Mouse (Mus musculus) hindlimb bud, embryonic 11.5 days (tissue): ENCODE measurements around the gene Srsf4.
A peak's percentile ranks its signal among the peaks of the same experiment; 100 is the strongest.

Source experiments
- DNase-seq: peaks from one replicate; pipeline ENCODE4 v3.0.0-alpha.2; 2012; ENCODE audit warnings: low read depth, low spot score; ENCODE audit errors: extremely low spot score

Srsf4 gene

GRCm38 (mm10) chr4:131873293-131874168 is at the start of gene Srsf4:
Gene Srsf4 (plus strand): TSS chr4:131873617.
- DNase-seq: peak; percentile 90

DNA sequence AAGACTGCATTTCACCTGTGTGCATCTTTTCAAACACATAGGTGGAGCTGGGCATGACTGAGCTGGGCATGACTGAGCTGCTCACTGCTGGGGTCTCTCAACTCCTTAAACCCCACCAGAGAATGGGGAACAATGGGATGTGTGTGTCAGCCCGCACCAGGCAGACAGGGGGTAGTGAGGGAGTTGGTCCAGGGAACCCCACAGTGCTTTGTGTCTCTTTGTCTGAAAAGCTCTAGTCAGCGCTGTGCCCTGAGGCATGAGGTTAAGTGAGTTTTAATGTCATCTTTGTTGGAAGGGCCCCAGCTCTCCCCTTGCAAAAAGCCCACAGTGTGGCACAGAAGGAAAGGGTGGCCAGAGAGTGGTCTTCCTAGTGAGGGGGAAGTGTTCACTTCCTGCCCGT is 48.5 kb upstream of the Srsf4 start:
- no peak for DNase-seq

- DNase-seq: no peak
These were observed 47.6 kb upstream of the Srsf4 start for GRCm38 (mm10) chr4:131825830-131826229.

GRCm38 (mm10) chr4:131826905-131827304 is 46.5 kb upstream of the Srsf4 start:
- DNase-seq: peak; percentile 70

- DNase-seq: no peak
These were observed 44.3 kb upstream of the Srsf4 start for GRCm38 (mm10) chr4:131829123-131829522.

- DNase-seq: no peak
These were observed 41.8 kb upstream of the Srsf4 start for GRCm38 (mm10) chr4:131831546-131832045.

DNA sequence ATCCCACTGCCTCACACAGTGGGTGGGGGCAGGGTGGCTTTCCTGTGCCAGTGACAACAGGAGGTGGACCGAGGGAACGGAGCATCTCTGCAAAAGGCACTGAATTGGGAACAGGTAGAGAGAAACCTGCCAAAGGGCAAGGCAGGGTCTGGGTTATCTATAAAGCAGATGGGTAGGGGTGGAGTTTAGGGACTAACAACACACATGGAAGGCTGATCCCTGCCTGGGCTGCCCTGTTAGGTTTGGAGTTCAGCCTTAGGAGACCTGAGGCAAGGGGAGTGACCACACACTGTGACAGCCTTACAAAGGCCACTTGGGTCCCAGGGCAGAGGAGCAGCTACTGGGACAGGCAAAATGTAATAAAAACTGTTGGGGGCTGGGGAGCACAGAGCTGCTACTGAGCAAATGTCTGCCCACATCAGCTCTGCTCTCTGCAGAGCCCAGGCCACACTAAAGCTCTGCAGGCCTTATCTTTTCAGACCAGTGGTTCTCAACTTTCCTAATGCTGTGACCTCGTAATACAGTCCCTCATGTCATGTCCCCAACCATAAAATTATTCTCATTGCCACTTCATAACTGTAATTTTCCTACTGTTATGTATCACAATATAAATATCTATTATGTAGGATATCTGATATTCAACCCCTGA is 40.5 kb upstream of the Srsf4 start:
- DNase-seq: no peak

DNA sequence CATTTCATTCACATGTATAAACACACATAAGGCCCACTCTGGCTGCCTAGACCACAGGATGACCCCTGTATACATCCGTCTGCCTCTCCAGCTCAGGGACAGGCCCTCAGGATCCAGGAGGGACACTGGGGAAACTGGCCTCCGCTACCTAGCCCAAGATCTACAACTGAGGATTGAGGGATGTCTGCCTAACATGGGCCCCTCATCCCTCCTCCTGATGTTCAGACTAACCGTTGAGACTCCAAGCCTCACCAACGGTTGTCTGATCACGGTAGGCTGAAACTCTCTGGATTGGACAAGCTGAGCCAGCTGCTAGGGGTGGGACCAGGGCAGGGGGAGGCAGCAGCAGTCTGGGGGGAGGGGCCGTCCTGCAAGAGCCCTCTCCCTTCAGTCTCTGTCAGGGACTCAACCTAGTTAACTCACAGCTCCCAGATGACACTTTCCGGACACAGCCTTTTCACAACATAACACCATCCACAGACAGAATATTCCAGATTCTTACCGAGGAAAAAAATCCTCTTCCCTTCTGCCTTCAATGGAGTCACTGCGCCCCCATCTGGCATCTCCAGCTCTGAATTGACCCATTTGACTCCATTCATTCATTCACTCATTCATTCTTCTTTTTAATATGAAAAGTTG is 39.3 kb upstream of the Srsf4 start:
- DNase-seq: no peak

- no peak for DNase-seq
These were observed 37.0 kb upstream of the Srsf4 start for GRCm38 (mm10) chr4:131836351-131836881.

GRCm38 (mm10) chr4:131836891-131837491 is 36.4 kb upstream of the Srsf4 start:
- no peak for DNase-seq

DNA sequence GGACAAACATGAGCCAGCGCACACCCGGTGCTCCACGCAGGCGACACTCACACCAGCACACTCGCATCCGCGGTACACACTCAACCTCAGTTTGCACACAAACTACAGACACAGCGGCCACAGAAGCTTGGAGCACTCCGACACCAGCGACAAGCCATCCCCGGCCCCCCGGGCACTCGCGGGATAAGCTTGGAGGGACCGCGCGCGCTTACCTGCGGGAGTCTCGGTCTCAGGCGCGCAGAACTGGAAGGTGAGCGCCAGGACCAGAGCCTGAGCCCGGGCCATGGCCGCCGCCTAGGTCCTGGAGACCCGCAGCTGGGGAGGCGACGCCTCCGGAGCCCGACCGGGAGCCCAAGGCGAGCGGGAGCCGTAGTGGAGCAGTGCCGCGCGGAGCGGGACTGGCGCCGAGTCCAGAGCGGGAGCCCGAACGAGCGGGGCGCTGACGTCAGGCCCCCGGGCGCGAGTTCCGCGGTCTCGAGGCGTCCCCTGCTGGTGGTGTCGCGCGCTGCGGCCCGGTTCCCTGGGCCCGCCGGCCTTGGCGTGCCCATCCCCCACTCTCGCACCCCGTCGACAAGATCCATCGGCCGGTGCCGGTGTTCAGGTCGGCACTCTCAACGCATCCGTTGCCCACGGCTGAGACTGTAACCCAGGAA is 35.4 kb upstream of the Srsf4 start, which contains the start of gene Ptpru:
Ptpru (minus strand) TSS at position 417 of the 653 bp plus-strand sequence.
- DNase-seq: no peak

DNA sequence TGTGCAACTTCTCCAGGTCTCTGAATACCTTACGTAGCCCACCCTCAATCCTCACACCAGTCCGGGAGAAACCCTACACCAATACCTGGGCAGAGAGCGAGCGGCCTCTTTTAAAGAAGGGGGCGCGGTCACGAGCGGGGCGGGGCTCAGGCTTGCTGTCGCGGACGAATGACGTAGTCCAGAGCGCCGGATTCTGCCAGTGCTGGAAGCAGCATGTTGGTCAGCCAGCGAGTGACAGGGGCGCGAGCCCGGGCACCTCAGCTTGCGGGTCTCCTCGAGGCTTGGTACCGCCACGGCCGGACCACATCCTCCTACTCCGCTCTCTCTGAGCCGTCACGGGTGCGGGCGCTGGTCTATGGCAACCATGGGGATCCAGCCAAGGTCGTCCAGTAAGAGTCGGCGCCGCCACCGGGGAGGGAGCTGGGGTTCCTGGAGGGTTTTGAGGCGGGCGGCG is 30.1 kb upstream of the Srsf4 start, which contains the start of gene Mecr:
Mecr (plus strand) TSS at position 181 of the 454 bp plus-strand sequence.
- DNase-seq: peak; percentile 76

DNA sequence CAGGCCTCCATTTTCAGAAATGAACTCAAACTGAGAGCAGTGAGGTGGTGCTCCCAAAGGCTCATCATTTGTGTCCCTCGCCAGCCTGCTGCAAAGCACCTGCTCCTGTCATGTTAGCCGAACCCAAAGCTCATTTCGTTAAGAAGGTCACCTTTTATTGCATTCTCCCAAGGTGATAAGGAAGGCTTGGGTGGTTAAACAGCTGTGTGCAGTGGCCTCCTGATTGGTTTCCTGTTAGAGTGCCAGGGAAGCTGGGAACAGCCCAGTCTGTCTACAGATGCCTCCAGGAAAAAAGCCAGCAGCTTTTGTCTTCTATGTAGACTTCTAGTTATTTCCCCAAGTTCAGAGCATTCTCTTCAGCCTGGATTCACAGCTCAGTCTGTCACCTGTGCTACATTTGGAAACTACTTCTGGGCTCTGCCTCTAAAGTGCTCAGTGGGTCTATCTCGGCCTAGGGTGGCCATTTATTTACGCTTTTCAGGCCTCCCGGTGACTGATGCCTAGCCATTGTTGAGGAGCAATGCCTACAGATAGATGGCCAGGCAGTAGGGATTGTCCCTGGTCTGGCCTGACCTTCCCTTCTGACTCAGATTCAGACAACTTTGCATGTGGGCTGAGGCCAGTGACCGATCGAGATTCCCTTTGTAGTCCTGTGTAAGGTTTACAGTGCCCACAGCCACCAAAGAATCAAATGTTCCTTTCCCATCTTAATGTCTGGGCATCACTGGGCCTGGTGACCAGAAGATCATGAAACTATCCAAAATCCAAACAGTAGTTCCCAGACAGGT is 27.2 kb upstream of the Srsf4 start:
- no peak for DNase-seq

GRCm38 (mm10) chr4:131848082-131848481 is 25.3 kb upstream of the Srsf4 start:
- DNase-seq: no peak

DNA sequence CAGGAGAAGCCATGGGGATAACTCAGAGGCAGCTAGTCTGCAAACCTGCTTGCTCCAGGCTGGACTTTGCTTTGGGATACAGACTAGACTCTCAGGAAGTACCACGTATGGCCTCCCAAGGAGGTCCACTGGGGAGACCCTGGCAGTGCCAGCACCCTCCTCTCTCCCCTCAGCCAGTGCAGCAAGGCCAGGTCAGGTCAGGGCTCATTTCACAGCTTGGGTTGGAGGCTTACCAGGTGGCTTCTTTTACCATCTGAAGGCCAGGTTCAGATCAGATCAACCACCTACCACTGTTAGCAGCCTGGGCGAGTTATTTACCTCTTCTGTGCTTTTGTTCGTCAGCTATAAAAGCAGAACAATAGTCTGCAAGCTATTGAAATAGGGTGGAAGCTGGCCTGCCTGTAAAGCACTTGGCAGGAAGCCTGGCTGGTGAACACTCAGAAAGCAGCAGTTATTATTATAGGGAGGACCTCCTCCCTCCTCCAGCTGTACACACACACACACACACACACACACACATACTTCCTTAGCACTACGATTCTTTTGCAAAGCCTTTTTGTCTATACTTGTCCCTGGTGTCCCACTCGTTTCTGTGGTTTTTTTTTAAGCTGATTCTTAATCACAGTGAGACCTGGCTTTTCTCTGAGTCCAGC is 23.3 kb upstream of the Srsf4 start:
- no peak for DNase-seq

DNA sequence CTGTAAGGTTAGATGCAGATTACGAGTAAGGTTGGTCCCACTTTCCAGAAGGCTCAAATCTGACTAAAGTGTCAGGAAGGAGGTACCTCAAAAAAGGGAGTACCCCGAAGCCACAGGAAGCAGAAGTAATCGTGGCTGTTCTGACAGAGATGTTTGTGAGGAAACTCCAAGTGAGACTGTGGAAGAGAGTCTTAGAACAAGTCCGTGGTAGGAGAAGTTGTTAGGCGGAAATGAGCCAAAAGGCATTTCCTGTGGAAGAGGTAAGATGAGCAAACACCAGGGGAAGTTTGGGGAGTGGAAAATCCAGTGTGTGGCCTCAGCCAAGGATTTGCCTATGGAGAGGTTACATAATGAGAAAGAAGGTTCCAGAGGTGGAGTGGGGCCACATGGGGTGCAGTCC is 18.5 kb upstream of the Srsf4 start:
- no peak for DNase-seq

DNA sequence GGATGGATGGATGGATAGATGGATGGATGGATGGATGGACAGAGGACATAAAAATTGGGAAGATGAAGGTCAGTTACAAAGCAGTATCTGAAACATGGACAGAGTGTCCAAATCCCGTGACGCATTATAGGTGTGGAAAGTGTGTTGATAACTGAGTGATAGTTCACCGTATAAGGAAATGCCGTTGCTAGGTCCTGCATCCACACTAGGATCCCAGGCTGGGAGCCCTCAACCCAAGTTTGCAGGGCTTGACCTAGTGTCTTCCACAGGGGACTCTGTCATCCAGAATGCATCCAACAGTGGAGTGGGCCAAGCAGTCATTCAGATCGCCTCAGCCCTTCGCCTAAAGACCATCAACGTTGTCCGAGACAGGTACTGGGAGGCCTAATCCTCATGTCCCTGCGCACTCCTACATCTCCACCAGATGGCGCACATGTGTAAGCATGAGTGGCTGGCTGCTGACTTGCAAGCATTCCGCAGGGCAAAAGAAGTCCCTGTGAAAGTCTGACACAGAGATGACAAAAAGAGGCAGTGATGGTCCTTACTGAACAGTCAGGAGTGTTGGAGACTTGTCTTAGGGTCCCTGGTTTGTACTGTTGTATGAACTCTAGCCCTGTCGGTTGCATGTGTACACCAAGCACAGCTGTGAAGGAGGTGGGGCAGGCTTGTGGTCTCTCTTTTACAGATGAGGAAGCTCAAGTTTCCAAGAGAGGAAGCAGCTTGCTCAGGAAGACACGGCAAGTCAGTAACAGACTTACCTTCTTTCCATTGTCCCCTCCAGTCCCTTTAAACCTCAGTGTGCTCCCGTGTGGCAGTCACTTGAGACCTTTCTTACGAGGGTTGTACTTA is 12.7 kb upstream of the Srsf4 start:
- DNase-seq: peak; percentile 67

- DNase-seq: no peak
These were observed 12.1 kb upstream of the Srsf4 start for GRCm38 (mm10) chr4:131861341-131861739.
